Mouse (Mus musculus): Measurements from ENCODE around the gene Zcchc7.

DNA sequence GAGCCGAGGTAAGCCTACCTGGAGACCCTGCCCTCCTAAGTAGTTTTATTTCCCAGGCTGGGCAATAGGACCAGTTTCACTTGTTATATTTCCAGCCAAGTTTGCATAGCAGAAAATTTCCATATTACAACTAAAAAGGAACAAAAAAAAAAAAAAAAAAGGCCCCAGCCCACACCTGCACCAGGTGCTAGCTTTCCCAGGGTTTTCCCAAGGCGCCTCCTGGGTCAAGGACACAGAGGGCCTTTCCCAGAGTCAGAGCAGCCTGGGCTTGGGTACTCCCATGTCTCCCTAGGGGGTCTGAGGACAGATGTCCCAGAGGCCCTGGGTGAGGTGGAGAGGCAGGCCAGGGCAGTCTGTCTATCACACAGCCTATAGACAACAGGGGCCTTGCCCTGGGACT is 209.5 kb downstream of the Zcchc7 start:
- TF ChIP-seq EP300 (IDR thresholded peaks at IDR 0.05; ENCODE audit: insufficient read depth, low read depth, low read length) (no peak), POLR2A (IDR thresholded peaks at IDR 0.05; ENCODE audit: insufficient read depth, low read length) (no peak), CTCF (IDR thresholded peaks at IDR 0.05; ENCODE audit: low read depth, low read length) (no peak)

Measured in ES-Bruce4 (cell line).